Mouse (Mus musculus): ENCODE data around the gene Lclat1.
"Not testable (repeated sequence)": the region's sequence is repeated elsewhere in the genome, so short reads cannot be mapped to it uniquely, and the experiment has no call there.

DNA sequence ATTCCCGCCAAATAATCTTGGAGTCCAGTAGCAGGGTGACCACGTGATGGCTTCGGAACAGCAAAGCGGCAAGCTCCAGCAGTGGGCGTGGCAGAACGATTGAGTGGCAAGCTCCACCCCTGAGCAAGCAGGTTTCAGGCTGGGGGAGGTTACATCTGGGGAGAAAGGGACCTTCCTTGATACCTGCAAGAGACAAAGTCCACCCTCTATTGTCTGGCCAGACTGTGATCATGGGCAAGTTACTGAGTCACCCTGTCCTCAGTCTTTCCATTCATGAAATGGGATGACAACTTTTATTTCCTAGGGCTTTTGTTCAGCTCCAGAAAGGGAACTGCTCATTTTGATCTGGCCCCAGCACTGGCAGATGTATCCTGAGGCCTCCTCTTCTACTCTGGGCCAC lies 174.9 kb downstream of the Lclat1 start:
- not testable (repeated sequence) for TF ChIP-seq POLR2A (IDR thresholded peaks at IDR 0.05; ENCODE audit: borderline replicate concordance, extremely low read depth, low read depth, low read length); CTCF (IDR thresholded peaks at IDR 0.05; ENCODE audit: insufficient read depth, low read length)
